Mouse (Mus musculus): Measurements from ENCODE around the gene Gm43064. TPM values are rescaled to one million over a fixed set of nuclear protein-coding genes. Genes with fewer than 3 reads are reported as not detected.

Gm43064 gene
- polyA plus RNA-seq, 1 experiment from 2014 or later: 0.08 TPM

DNA sequence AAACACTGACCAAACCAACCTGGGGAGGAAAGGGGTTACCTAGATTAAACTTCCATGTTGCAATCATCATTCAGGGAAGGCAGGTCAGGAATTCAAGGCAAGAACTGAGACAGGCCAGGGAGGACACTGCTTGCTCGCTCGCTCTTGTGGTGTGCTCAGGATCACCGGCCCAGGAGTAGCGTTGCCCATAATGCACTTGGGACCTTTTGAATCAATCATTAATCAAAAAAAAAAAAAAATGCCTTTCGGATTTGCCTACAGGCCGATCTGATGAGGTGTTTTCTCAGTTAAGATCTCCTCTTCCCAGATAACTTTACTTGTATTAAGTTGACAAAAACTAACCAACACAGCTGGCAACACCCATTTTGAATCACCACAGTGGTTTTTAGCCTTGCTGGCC lies 54.8 kb downstream of the Gm43064 start:
- no peaks in the 10 kb centered on the region for H3K27me3 ChIP-seq (ENCODE audit: control insufficient read depth, insufficient read depth, low read length)
- no peak overlapping the region for H3K27ac ChIP-seq (replicated peaks; ENCODE audit: low read depth, low read length)
- DNase-seq (ENCODE audit: low spot score) (no peak), ATAC-seq (ENCODE audit: insufficient number of reproducible peaks, low FRiP score, low TSS enrichment, low read depth) (no peak)
- no peaks in the 10 kb centered on the region for H3K4me1 ChIP-seq (ENCODE audit: control insufficient read depth, insufficient read depth, low read length)
- H3K9ac ChIP-seq (ENCODE audit: low read length): no peak overlapping the region
- no peak overlapping the region for H3K4me2 ChIP-seq (ENCODE audit: low read depth, severe bottlenecking)
- H3K9me3 ChIP-seq (ENCODE audit: control insufficient read depth, low read length): no peaks in the 10 kb centered on the region
- no peaks in the 10 kb centered on the region for H3K36me3 ChIP-seq (ENCODE audit: control insufficient read depth, insufficient read depth, low read length)
- no peak overlapping the region for H3K4me3 ChIP-seq (ENCODE audit: low read depth, low read length)
- 88% methylated on average over 6 of the region's 6 CpGs for WGBS

DNA sequence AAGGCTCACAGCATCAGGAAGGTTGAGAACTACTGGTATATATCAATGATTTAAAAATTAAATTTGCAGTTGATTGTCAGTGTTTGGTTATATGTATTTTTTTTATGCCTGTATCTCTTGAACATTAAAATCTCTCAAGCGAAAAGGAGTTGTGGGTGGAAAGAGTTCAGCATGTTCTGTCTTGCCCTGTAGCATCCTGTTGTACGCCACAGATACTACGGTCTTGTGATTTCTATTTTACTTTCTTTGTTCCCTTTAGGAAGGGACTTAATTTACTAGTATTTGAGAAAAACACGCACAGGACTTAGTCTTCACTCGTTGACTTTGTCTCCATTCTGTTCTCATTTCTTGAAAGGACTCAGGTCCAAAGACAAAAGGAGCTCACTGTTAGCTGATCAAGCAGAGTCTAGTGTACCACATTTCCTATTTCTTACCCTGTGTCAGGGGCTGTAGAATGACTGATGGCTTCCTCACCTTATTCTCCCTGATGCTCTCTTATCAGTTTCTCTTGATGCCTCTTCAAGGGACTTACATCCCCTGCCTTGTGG lies 58.1 kb downstream of the Gm43064 start:
- Histone ChIP-seq H3K4me1 (ENCODE audit: control insufficient read depth, insufficient read depth, low read length) (no peaks in the 10 kb centered on the region), H3K27me3 (ENCODE audit: control insufficient read depth, insufficient read depth, low read length) (no peaks in the 10 kb centered on the region), H3K4me3 (ENCODE audit: low read depth, low read length) (no peak overlapping the region), H3K9me3 (ENCODE audit: control insufficient read depth, low read length) (no peaks in the 10 kb centered on the region), H3K27ac (replicated peaks; ENCODE audit: low read depth, low read length) (no peak overlapping the region), H3K36me3 (ENCODE audit: control insufficient read depth, insufficient read depth, low read length) (no peaks in the 10 kb centered on the region), H3K9ac (ENCODE audit: low read length) (no peak overlapping the region), H3K4me2 (ENCODE audit: low read depth, severe bottlenecking) (no peak overlapping the region)
- no peak for ATAC-seq (ENCODE audit: insufficient number of reproducible peaks, low FRiP score, low TSS enrichment, low read depth)
- no peak for DNase-seq (ENCODE audit: low spot score)
- WGBS: 94% methylated on average over 5 of the region's 5 CpGs

- Histone ChIP-seq H3K36me3 (ENCODE audit: control insufficient read depth, insufficient read depth, low read length) (no peaks in the 10 kb centered on the region), H3K4me3 (ENCODE audit: low read depth, low read length) (no peak overlapping the region), H3K27ac (replicated peaks; ENCODE audit: low read depth, low read length) (no peak overlapping the region), H3K9ac (ENCODE audit: low read length) (no peak overlapping the region), H3K4me2 (ENCODE audit: low read depth, severe bottlenecking) (no peak overlapping the region), H3K27me3 (ENCODE audit: control insufficient read depth, insufficient read depth, low read length) (no peaks in the 10 kb centered on the region), H3K9me3 (ENCODE audit: control insufficient read depth, low read length) (no peaks in the 10 kb centered on the region), H3K4me1 (ENCODE audit: control insufficient read depth, insufficient read depth, low read length) (no peaks in the 10 kb centered on the region)
- no peak for DNase-seq (ENCODE audit: low spot score)
- WGBS: 81% methylated on average over 4 of the region's 4 CpGs
- no peak for ATAC-seq (ENCODE audit: insufficient number of reproducible peaks, low FRiP score, low TSS enrichment, low read depth)
These were observed 58.6 kb downstream of the Gm43064 start for GRCm38 (mm10) chr3:103868008-103868407.

- ATAC-seq (ENCODE audit: insufficient number of reproducible peaks, low FRiP score, low TSS enrichment, low read depth) (no peak), DNase-seq (ENCODE audit: low spot score) (no peak)
- 73% methylated on average over 3 of the region's 3 CpGs for WGBS
- Histone ChIP-seq H3K4me2 (ENCODE audit: low read depth, severe bottlenecking) (no peak overlapping the region), H3K27ac (replicated peaks; ENCODE audit: low read depth, low read length) (no peak overlapping the region), H3K9ac (ENCODE audit: low read length) (no peak overlapping the region), H3K9me3 (ENCODE audit: control insufficient read depth, low read length) (no peaks in the 10 kb centered on the region), H3K36me3 (ENCODE audit: control insufficient read depth, insufficient read depth, low read length) (no peaks in the 10 kb centered on the region), H3K4me3 (ENCODE audit: low read depth, low read length) (no peak overlapping the region), H3K27me3 (ENCODE audit: control insufficient read depth, insufficient read depth, low read length) (no peaks in the 10 kb centered on the region), H3K4me1 (ENCODE audit: control insufficient read depth, insufficient read depth, low read length) (no peaks in the 10 kb centered on the region)
These were observed 63.3 kb downstream of the Gm43064 start for GRCm38 (mm10) chr3:103872663-103873098.

DNA sequence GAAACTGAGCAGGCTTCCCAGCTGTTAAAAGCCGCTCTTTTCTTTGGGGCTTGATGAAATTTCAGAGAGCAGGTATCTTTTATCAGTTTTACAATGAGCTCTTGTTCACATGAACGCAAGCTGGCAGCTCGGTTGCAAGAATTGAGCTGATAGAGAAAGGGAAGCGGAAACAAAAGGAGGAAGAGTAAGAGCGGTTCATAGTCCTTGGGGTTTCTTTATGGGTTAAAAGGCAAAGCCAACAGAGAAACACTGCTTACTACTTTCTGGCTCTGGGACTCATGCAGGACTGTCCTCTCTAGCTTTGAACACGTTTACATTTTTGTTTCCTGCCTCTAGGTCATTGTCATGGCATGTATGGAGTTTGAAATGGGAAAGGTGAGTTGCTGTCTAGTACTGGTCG lies 65.0 kb downstream of the Gm43064 start:
- no peak overlapping the region for H3K27ac ChIP-seq (replicated peaks; ENCODE audit: low read depth, low read length)
- H3K9ac ChIP-seq (ENCODE audit: low read length): no peak overlapping the region
- H3K36me3 ChIP-seq (ENCODE audit: control insufficient read depth, insufficient read depth, low read length): no peaks in the 10 kb centered on the region
- H3K9me3 ChIP-seq (ENCODE audit: control insufficient read depth, low read length): no peaks in the 10 kb centered on the region
- H3K4me3 ChIP-seq (ENCODE audit: low read depth, low read length): no peak overlapping the region
- 80% methylated on average over 7 of the region's 7 CpGs for WGBS
- no peak overlapping the region for H3K4me2 ChIP-seq (ENCODE audit: low read depth, severe bottlenecking)
- no peaks in the 10 kb centered on the region for H3K27me3 ChIP-seq (ENCODE audit: control insufficient read depth, insufficient read depth, low read length)
- ATAC-seq (ENCODE audit: insufficient number of reproducible peaks, low FRiP score, low TSS enrichment, low read depth) (no peak), DNase-seq (ENCODE audit: low spot score) (no peak)
- H3K4me1 ChIP-seq (ENCODE audit: control insufficient read depth, insufficient read depth, low read length): no peaks in the 10 kb centered on the region

- Histone ChIP-seq H3K27ac (replicated peaks; ENCODE audit: low read depth, low read length) (no peak overlapping the region), H3K4me1 (ENCODE audit: control insufficient read depth, insufficient read depth, low read length) (no peaks in the 10 kb centered on the region), H3K9me3 (ENCODE audit: control insufficient read depth, low read length) (no peaks in the 10 kb centered on the region), H3K4me2 (ENCODE audit: low read depth, severe bottlenecking) (no peak overlapping the region), H3K36me3 (ENCODE audit: control insufficient read depth, insufficient read depth, low read length) (no peaks in the 10 kb centered on the region), H3K27me3 (ENCODE audit: control insufficient read depth, insufficient read depth, low read length) (no peaks in the 10 kb centered on the region), H3K9ac (ENCODE audit: low read length) (no peak overlapping the region), H3K4me3 (ENCODE audit: low read depth, low read length) (no peak overlapping the region)
- no peak for DNase-seq (ENCODE audit: low spot score)
- ATAC-seq (ENCODE audit: insufficient number of reproducible peaks, low FRiP score, low TSS enrichment, low read depth): no peak
- 79% methylated on average over 11 of the region's 11 CpGs for WGBS
These were observed 76.6 kb downstream of the Gm43064 start for GRCm38 (mm10) chr3:103885946-103886345.

GRCm38 (mm10) chr3:103887581-103887980 lies 78.2 kb downstream of the Gm43064 start:
- H3K36me3 ChIP-seq (ENCODE audit: control insufficient read depth, insufficient read depth, low read length): no peaks in the 10 kb centered on the region
- no peak overlapping the region for H3K4me2 ChIP-seq (ENCODE audit: low read depth, severe bottlenecking)
- ATAC-seq (ENCODE audit: insufficient number of reproducible peaks, low FRiP score, low TSS enrichment, low read depth) (no peak), DNase-seq (ENCODE audit: low spot score) (peak; percentile 35)
- H3K9ac ChIP-seq (ENCODE audit: low read length): no peak overlapping the region
- H3K27me3 ChIP-seq (ENCODE audit: control insufficient read depth, insufficient read depth, low read length): no peaks in the 10 kb centered on the region
- H3K4me3 ChIP-seq (ENCODE audit: low read depth, low read length): no peak overlapping the region
- H3K4me1 ChIP-seq (ENCODE audit: control insufficient read depth, insufficient read depth, low read length): no peaks in the 10 kb centered on the region
- H3K9me3 ChIP-seq (ENCODE audit: control insufficient read depth, low read length): no peaks in the 10 kb centered on the region
- WGBS: 37% methylated on average over 3 of the region's 3 CpGs
- no peak overlapping the region for H3K27ac ChIP-seq (replicated peaks; ENCODE audit: low read depth, low read length)

Other genes with a start within 250 kb of the Gm43064 start
- 0.21 and 0.31 TPM in 2 replicates for gene Syt6, start 234.3 kb upstream of the Gm43064 start, polyA plus RNA-seq (2014; fragmentation: Nextera tagmentation; extraction: Ambion mirVana)
- gene Atg4a-ps, start 163.5 kb upstream of the Gm43064 start, polyA plus RNA-seq (2014; fragmentation: Nextera tagmentation; extraction: Ambion mirVana): 0.08 TPM in 1 of 2 replicates, not detected in the other
- 26.8 and 27.7 TPM in 2 replicates for gene Olfml3, start 71.6 kb upstream of the Gm43064 start, polyA plus RNA-seq (2014; fragmentation: Nextera tagmentation; extraction: Ambion mirVana)
- not detected in 2 replicates for gene Gm10964, start 70.2 kb upstream of the Gm43064 start, polyA plus RNA-seq (2014; fragmentation: Nextera tagmentation; extraction: Ambion mirVana)
- 13.0 and 13.4 TPM in 2 replicates for gene Hipk1, start 18.0 kb upstream of the Gm43064 start, polyA plus RNA-seq (2014; fragmentation: Nextera tagmentation; extraction: Ambion mirVana)
- 39.7 and 40.2 TPM in 2 replicates for gene Dclre1b, start 129 bp upstream of the Gm43064 start, polyA plus RNA-seq (2014; fragmentation: Nextera tagmentation; extraction: Ambion mirVana)
- 22.8 and 25.5 TPM in 2 replicates for gene Ap4b1, start 53 bp upstream of the Gm43064 start, polyA plus RNA-seq (2014; fragmentation: Nextera tagmentation; extraction: Ambion mirVana)
- 0.35 TPM in 1 of 2 replicates, not detected in the other for gene Bcl2l15, start 23.0 kb downstream of the Gm43064 start, polyA plus RNA-seq (2014; fragmentation: Nextera tagmentation; extraction: Ambion mirVana)
- 0.17 and 0.35 TPM in 2 replicates for gene Ptpn22, start 50.2 kb downstream of the Gm43064 start, polyA plus RNA-seq (2014; fragmentation: Nextera tagmentation; extraction: Ambion mirVana)
- gene Rsbn1, start 104.5 kb downstream of the Gm43064 start, polyA plus RNA-seq (2014; fragmentation: Nextera tagmentation; extraction: Ambion mirVana): 19.8 and 19.9 TPM in 2 replicates
- gene Phtf1, start 158.5 kb downstream of the Gm43064 start, polyA plus RNA-seq (2014; fragmentation: Nextera tagmentation; extraction: Ambion mirVana): 42.2 and 46.1 TPM in 2 replicates

Measured in limb, embryonic 11.5 days (tissue).